In genomic region chr2:126579282-126579681, GRCm38 (mm10) we compare ENCODE assay signal across 34 mouse cellular contexts. TPM values are rescaled to one million over a fixed set of nuclear protein-coding genes. Genes with fewer than 3 reads are reported as not detected.
"Had no signal": no experiment of that assay in that cellular context is flagged by ENCODE, and none has a peak within 500 bp of the region (broad histone marks: within the 10 kb centered on the region; RNA-seq: fewer than 3 reads in every experiment).

No protein-coding gene starts in this region.

- H3K9me3 ChIP-seq: heart, embryonic 10.5 days; heart, embryonic 12.5 days; heart, embryonic 13.5 days; heart, embryonic 15.5 days; hindbrain, embryonic 10.5 days; hindbrain, embryonic 13.5 days; hindbrain, embryonic 15.5 days; intestine, embryonic 15.5 days; kidney, embryonic 15.5 days had no signal

- ATAC-seq: hindbrain, embryonic 16.5 days; hindbrain, postnatal 0 days; inflammation-experienced regulatory T-cells, adult 6 months; intestine, embryonic 15.5 days; intestine, embryonic 16.5 days; intestine, postnatal 0 days had no signal

- H3K27me3 ChIP-seq: heart, embryonic 12.5 days; heart, embryonic 15.5 days; hindbrain, embryonic 13.5 days; hindbrain, embryonic 15.5 days; intestine, embryonic 15.5 days; kidney, embryonic 15.5 days had no signal

- H3K4me2 ChIP-seq: heart, embryonic 11.5 days; heart, embryonic 12.5 days; heart, embryonic 13.5 days; heart, embryonic 15.5 days; hindbrain, embryonic 13.5 days; hindbrain, embryonic 14.5 days; hindbrain, embryonic 15.5 days; intestine, embryonic 15.5 days; kidney, embryonic 15.5 days had no signal

- H3K4me1 ChIP-seq: heart, embryonic 10.5 days; heart, embryonic 12.5 days; heart, embryonic 13.5 days; heart, embryonic 15.5 days; hindbrain, embryonic 10.5 days; hindbrain, embryonic 13.5 days; hindbrain, embryonic 15.5 days; intestine, embryonic 15.5 days; kidney, embryonic 15.5 days had no signal

- DNase-seq: heart, postnatal 10 days; heart, postnatal 14 days; heart, postnatal 36 days; heart, postnatal 4 days; kidney, adult 11 months; kidney, adult 18-20 months; kidney, adult 2 months; kidney, adult 8-10 months; kidney, adult 9 months; kidney, postnatal 10 days; kidney, postnatal 14 days; kidney, postnatal 25 days; kidney, postnatal 36 days; kidney, postnatal 4 days; layer of hippocampus, adult 9-11 months; layer of hippocampus, postnatal 36 days had no signal

- H3K9ac ChIP-seq: heart, embryonic 12.5 days; heart, embryonic 13.5 days; heart, embryonic 15.5 days; hindbrain, embryonic 13.5 days; hindbrain, embryonic 14.5 days; hindbrain, embryonic 15.5 days; intestine, embryonic 15.5 days; kidney, embryonic 15.5 days had no signal

- H3K4me3 ChIP-seq: heart, embryonic 10.5 days; heart, embryonic 12.5 days; heart, embryonic 13.5 days; heart, embryonic 15.5 days; hindbrain, embryonic 10.5 days; hindbrain, embryonic 13.5 days; hindbrain, embryonic 15.5 days; intestine, embryonic 15.5 days; kidney, embryonic 15.5 days; layer of hippocampus, adult 2 months had no signal

- H3K27ac ChIP-seq: heart, embryonic 10.5 days; heart, embryonic 13.5 days; heart, embryonic 15.5 days; hindbrain, embryonic 10.5 days; hindbrain, embryonic 13.5 days; hindbrain, embryonic 14.5 days; hindbrain, embryonic 15.5 days; hindbrain, postnatal 0 days; intestine, embryonic 15.5 days; kidney, embryonic 15.5 days; kidney, postnatal 0 days; layer of hippocampus, adult 2 months had no signal

- H3K36me3 ChIP-seq: heart, embryonic 10.5 days; heart, embryonic 12.5 days; heart, embryonic 13.5 days; heart, embryonic 15.5 days; hindbrain, embryonic 10.5 days; intestine, embryonic 15.5 days; kidney, embryonic 15.5 days had no signal

RNA-seq across cellular contexts. Expression of gene Slc27a2, which starts 27.1 kb away (rescaled TPM):
- total RNA-seq: heart, postnatal 4 days had no signal
- polyA plus RNA-seq: inflammation-experienced regulatory T-cells, adult 6 months had no signal
